Mouse (Mus musculus) midbrain, postnatal 0 days (tissue): ENCODE data around the gene Pou5f1. TPM values are rescaled to one million over a fixed set of nuclear protein-coding genes. Genes with fewer than 3 reads are reported as not detected.
A peak's percentile ranks its signal among the peaks of the same experiment; 100 is the strongest.

Experiments used
- ATAC-seq: fragments of 200-750 bp; cut with Nextera tagmentation; 2 replicates; pipeline ENCODE4 v1.8.0; 2017; ENCODE audit warnings: moderate number of reproducible peaks, mild to moderate bottlenecking, moderate TSS enrichment, moderate library complexity; ENCODE audit not compliant: low FRiP score
- DNase-seq: peaks from one replicate; pipeline ENCODE4 v3.0.0-alpha.2; 2015; ENCODE audit warnings: low spot score
- H3K27ac ChIP-seq: fragments of 300-500 bp; sonication (generic); 2 replicates; pipeline ENCODE4 v1.5.1; 2014; ENCODE audit warnings: low read depth, mild to moderate bottlenecking, low read length, mixed read lengths
- H3K27me3 ChIP-seq: fragments of 300-500 bp; sonication (generic); 2 replicates; pipeline ENCODE4 v1.6.1; 2014; ENCODE audit warnings: low read length, control low read depth, mixed read lengths; ENCODE audit not compliant: insufficient read depth
- H3K36me3 ChIP-seq: fragments of 300-500 bp; sonication (generic); 2 replicates; pipeline ENCODE4 v1.6.1; 2014; ENCODE audit warnings: low read length, control low read depth, mixed read lengths; ENCODE audit not compliant: insufficient read depth
- H3K4me1 ChIP-seq: fragments of 300-500 bp; sonication (generic); 2 replicates; pipeline ENCODE4 v1.6.1; 2014; ENCODE audit warnings: mild to moderate bottlenecking, control low read depth, antibody characterized with exemption, low read length, mixed read lengths; ENCODE audit not compliant: insufficient read depth
- H3K4me2 ChIP-seq: fragments of 300-500 bp; sonication (generic); 2 replicates; pipeline ENCODE4 v1.6.1; 2014; ENCODE audit warnings: low read depth, mild to moderate bottlenecking, low read length, mixed read lengths; ENCODE audit not compliant: poor library complexity, severe bottlenecking
- H3K4me3 ChIP-seq: fragments of 300-500 bp; sonication (generic); 2 replicates; pipeline ENCODE4 v1.5.1; 2014; ENCODE audit warnings: low read depth, mild to moderate bottlenecking, low read length, moderate library complexity
- H3K9ac ChIP-seq: fragments of 300-500 bp; sonication (generic); replicated peaks from 2 replicates; pipeline ENCODE4 v1.6.1; 2014; ENCODE audit warnings: mild to moderate bottlenecking, low read length, moderate library complexity, mixed read lengths; ENCODE audit not compliant: poor library complexity, severe bottlenecking
- H3K9me3 ChIP-seq: fragments of 300-500 bp; sonication (generic); 2 replicates; pipeline ENCODE4 v1.6.1; 2016; ENCODE audit warnings: low read length, control low read depth
- CTCF ChIP-seq: IDR thresholded peaks from 2 replicates; pipeline ENCODE4 v1.5.1; 2016; ENCODE audit warnings: antibody characterized with exemption, mild to moderate bottlenecking
- WGBS: fragments of 180-500 bp; shearing (Covaris S2); extraction: QIAGEN DNeasy Blood & Tissue Kit; methylation state at CpG from one replicate; pipeline ENCODE4 v1.1.7; 2014; 5-methylcytosine and 5-hydroxymethylcytosine counted together
- polyA plus RNA-seq: library from polyadenylated mRNA; unstranded; fragments of >200 nt; fragmentation: Nextera tagmentation; extraction: Ambion mirVana; gene quantifications from 2 replicates; pipeline ENCODE4 v1.2.1, GENCODE M21; 2015
- total RNA-seq: library from RNA; depleted of rRNA; stranded (reverse); fragments of >200 nt; gene quantifications from 2 replicates; pipeline ENCODE4 v1.2.3, GENCODE M21; 2014; rRNA removed

Gene Pou5f1
- total and polyA plus RNA-seq, 2 experiments from 2014 or later = not detected

- H3K4me3 ChIP-seq = no peak overlapping the region
- no peak overlapping the region for H3K9ac ChIP-seq
- WGBS = 88% methylated on average over 13 of the region's 13 CpGs
- TF ChIP-seq CTCF = no peak
- H3K9me3 ChIP-seq = no peaks in the 10 kb centered on the region
- ATAC-seq (no peak), DNase-seq (no peak)
- no peaks in the 10 kb centered on the region for H3K4me1 ChIP-seq
- no peaks in the 10 kb centered on the region for H3K36me3 ChIP-seq
- H3K27me3 ChIP-seq = no peaks in the 10 kb centered on the region
- no peak overlapping the region for H3K4me2 ChIP-seq
- H3K27ac ChIP-seq = no peak overlapping the region
Measured at GRCm38 (mm10) chr17:35556186-35556765, 50.5 kb downstream of the Pou5f1 start.

DNA sequence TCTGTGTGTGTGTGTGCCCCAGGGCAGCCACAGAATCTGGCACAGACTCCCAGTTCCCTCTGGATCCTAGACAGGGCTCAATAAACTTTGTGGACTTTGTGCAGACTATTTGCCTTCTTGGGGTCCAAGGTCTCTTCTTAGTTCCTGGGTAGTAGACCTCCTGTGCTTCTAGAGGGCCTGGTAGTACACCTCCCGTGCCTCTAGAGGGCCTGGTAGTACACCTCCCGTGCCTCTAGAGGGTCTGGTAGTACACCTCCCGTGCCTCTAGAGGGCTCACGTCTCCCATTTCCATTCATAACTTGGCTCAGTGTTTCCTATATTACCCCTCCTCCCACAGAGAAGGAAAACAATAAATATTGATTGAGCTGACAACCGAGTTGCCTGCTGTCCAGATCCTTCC lies 51.0 kb downstream of the Pou5f1 start:
- TF ChIP-seq CTCF = peak; percentile 83
- Histone ChIP-seq H3K9me3 (no peaks in the 10 kb centered on the region), H3K9ac (no peak overlapping the region), H3K27me3 (no peaks in the 10 kb centered on the region), H3K4me3 (no peak overlapping the region), H3K4me2 (no peak overlapping the region), H3K27ac (no peak overlapping the region), H3K36me3 (no peaks in the 10 kb centered on the region), H3K4me1 (no peaks in the 10 kb centered on the region)
- DNase-seq (peak; percentile 75), ATAC-seq (no peak)
- WGBS = 24% methylated on average over 5 of the region's 5 CpGs

DNA sequence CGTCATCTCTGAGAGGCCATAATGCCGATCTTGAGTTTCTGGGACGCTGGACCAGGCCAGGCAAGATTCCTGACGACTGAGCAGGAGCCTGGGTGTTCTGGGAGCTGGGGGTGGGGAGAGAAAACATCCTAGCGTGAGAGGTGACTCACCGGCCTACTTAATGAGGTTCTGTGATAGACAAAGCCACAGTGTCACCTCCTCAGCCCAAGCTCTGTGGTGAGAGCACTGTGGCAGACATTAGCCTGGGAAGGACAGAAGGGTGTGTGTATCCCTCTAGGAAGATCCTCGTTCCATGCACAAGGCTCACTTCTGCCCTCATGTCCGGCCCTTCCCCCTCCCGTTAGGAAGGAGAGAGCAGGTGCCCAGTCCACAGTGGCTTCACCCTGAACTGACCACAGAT lies 51.5 kb downstream of the Pou5f1 start:
- Histone ChIP-seq H3K27me3 (no peaks in the 10 kb centered on the region), H3K36me3 (no peaks in the 10 kb centered on the region), H3K4me3 (no peak overlapping the region), H3K27ac (no peak overlapping the region), H3K9me3 (no peaks in the 10 kb centered on the region), H3K4me2 (no peak overlapping the region), H3K4me1 (no peaks in the 10 kb centered on the region), H3K9ac (no peak overlapping the region)
- DNase-seq (no peak), ATAC-seq (no peak)
- no peak for TF ChIP-seq CTCF
- 84% methylated on average over 9 of the region's 9 CpGs for WGBS

GRCm38 (mm10) chr17:35558216-35558615 lies 52.4 kb downstream of the Pou5f1 start:
- no peak for TF ChIP-seq CTCF
- no peak overlapping the region for H3K4me3 ChIP-seq
- no peaks in the 10 kb centered on the region for H3K9me3 ChIP-seq
- ATAC-seq (no peak), DNase-seq (no peak)
- no peak overlapping the region for H3K4me2 ChIP-seq
- H3K9ac ChIP-seq = no peak overlapping the region
- no peaks in the 10 kb centered on the region for H3K36me3 ChIP-seq
- no peaks in the 10 kb centered on the region for H3K4me1 ChIP-seq
- H3K27me3 ChIP-seq = no peaks in the 10 kb centered on the region
- no peak overlapping the region for H3K27ac ChIP-seq
- WGBS = 66% methylated on average over 8 of the region's 8 CpGs

Other genes starting within 250 kb of the Pou5f1 start
- 75.4 and 78.0 TPM in 2 replicates for gene H2-D1, start 243.3 kb upstream of the Pou5f1 start, total RNA-seq
- gene H2-D1, start 243.3 kb upstream of the Pou5f1 start, polyA plus RNA-seq = 130 and 148 TPM in 2 replicates
- 0.38 and 0.60 TPM in 2 replicates for gene H2-Q1, start 185.6 kb upstream of the Pou5f1 start, total RNA-seq
- gene H2-Q1, start 185.6 kb upstream of the Pou5f1 start, polyA plus RNA-seq = 1.4 and 1.5 TPM in 2 replicates
- 20.9 and 21.7 TPM in 2 replicates for gene H2-Q2, start 163.8 kb upstream of the Pou5f1 start, total RNA-seq
- 21.1 and 22.5 TPM in 2 replicates for gene H2-Q2, start 163.8 kb upstream of the Pou5f1 start, polyA plus RNA-seq
- gene H2-Q4, start 126.4 kb upstream of the Pou5f1 start, total RNA-seq = 1.4 and 4.0 TPM in 2 replicates
- gene H2-Q4, start 126.4 kb upstream of the Pou5f1 start, polyA plus RNA-seq = 0.79 and 1.0 TPM in 2 replicates
- 0.11 and 0.52 TPM in 2 replicates for gene H2-Q6, start 81.2 kb upstream of the Pou5f1 start, total RNA-seq
- gene H2-Q6, start 81.2 kb upstream of the Pou5f1 start, polyA plus RNA-seq = 1.8 TPM in 2 replicates
- 1.6 and 3.3 TPM in 2 replicates for gene H2-Q7, start 66.9 kb upstream of the Pou5f1 start, total RNA-seq
- 3.5 and 4.2 TPM in 2 replicates for gene H2-Q7, start 66.9 kb upstream of the Pou5f1 start, polyA plus RNA-seq
- gene H2-Q10, start 35.9 kb upstream of the Pou5f1 start, total RNA-seq = 0.42 TPM in 1 of 2 replicates, not detected in the other
- gene H2-Q10, start 35.9 kb upstream of the Pou5f1 start, polyA plus RNA-seq = 0.47 and 0.62 TPM in 2 replicates
- gene Tcf19, start 10.8 kb downstream of the Pou5f1 start, total RNA-seq = 9.2 and 10.3 TPM in 2 replicates
- 4.5 and 4.7 TPM in 2 replicates for gene Tcf19, start 10.8 kb downstream of the Pou5f1 start, polyA plus RNA-seq
- 3.5 and 4.0 TPM in 2 replicates for gene Cchcr1, start 11.1 kb downstream of the Pou5f1 start, total RNA-seq
- 1.9 and 2.1 TPM in 2 replicates for gene Cchcr1, start 11.1 kb downstream of the Pou5f1 start, polyA plus RNA-seq
- gene Psors1c2, start 27.2 kb downstream of the Pou5f1 start, total RNA-seq = not detected in 2 replicates
- 0.43 TPM in 1 of 2 replicates, not detected in the other for gene Psors1c2, start 27.2 kb downstream of the Pou5f1 start, polyA plus RNA-seq
- 1.2 TPM in 1 of 2 replicates, not detected in the other for gene Cdsn, start 46.1 kb downstream of the Pou5f1 start, total RNA-seq
- 0.06 and 0.22 TPM in 2 replicates for gene Cdsn, start 46.1 kb downstream of the Pou5f1 start, polyA plus RNA-seq
- gene 2300002M23Rik, start 61.4 kb downstream of the Pou5f1 start, total RNA-seq = not detected in 2 replicates
- not detected in 2 replicates for gene 2300002M23Rik, start 61.4 kb downstream of the Pou5f1 start, polyA plus RNA-seq
- gene Sfta2, start 95.5 kb downstream of the Pou5f1 start, total RNA-seq = not detected in 2 replicates
- not detected in 2 replicates for gene Sfta2, start 95.5 kb downstream of the Pou5f1 start, polyA plus RNA-seq
- gene Gm9573, start 120.6 kb downstream of the Pou5f1 start, total RNA-seq = not detected in 2 replicates
- not detected in 2 replicates for gene Gm9573, start 120.6 kb downstream of the Pou5f1 start, polyA plus RNA-seq
- 0.77 TPM in 1 of 2 replicates, not detected in the other for gene Mucl3, start 137.7 kb downstream of the Pou5f1 start, total RNA-seq
- not detected in 2 replicates for gene Mucl3, start 137.7 kb downstream of the Pou5f1 start, polyA plus RNA-seq
- gene Vars2, start 161.6 kb downstream of the Pou5f1 start, total RNA-seq = 43.0 and 49.2 TPM in 2 replicates
- gene Vars2, start 161.6 kb downstream of the Pou5f1 start, polyA plus RNA-seq = 13.8 and 15.9 TPM in 2 replicates
- gene Gtf2h4, start 167.7 kb downstream of the Pou5f1 start, total RNA-seq = 20.6 and 27.7 TPM in 2 replicates
- 17.8 and 18.4 TPM in 2 replicates for gene Gtf2h4, start 167.7 kb downstream of the Pou5f1 start, polyA plus RNA-seq
- 82.8 and 100 TPM in 2 replicates for gene Ddr1, start 198.6 kb downstream of the Pou5f1 start, total RNA-seq
- gene Ddr1, start 198.6 kb downstream of the Pou5f1 start, polyA plus RNA-seq = 48.5 and 49.3 TPM in 2 replicates